Mouse (Mus musculus) gastrocnemius, adult 8-10 months (tissue): ENCODE data around the gene Ythdf1. TPM values are rescaled to one million over a fixed set of nuclear protein-coding genes. Genes with fewer than 3 reads are reported as not detected.

Experiments used
- DNase-seq, 2 experiments: peaks; one replicate each; pipeline ENCODE4 v3.0.0; 2022; ENCODE audit warnings: low spot score in 2 of 2
- total RNA-seq, 4 experiments: library from RNA; stranded (reverse); gene quantifications; 2 replicates each; pipeline ENCODE4 v1.2.4; 2022

Gene Ythdf1
- 10 to 100 TPM; 35.2 to 43.3 (median 38.5) TPM for total RNA-seq

DNA sequence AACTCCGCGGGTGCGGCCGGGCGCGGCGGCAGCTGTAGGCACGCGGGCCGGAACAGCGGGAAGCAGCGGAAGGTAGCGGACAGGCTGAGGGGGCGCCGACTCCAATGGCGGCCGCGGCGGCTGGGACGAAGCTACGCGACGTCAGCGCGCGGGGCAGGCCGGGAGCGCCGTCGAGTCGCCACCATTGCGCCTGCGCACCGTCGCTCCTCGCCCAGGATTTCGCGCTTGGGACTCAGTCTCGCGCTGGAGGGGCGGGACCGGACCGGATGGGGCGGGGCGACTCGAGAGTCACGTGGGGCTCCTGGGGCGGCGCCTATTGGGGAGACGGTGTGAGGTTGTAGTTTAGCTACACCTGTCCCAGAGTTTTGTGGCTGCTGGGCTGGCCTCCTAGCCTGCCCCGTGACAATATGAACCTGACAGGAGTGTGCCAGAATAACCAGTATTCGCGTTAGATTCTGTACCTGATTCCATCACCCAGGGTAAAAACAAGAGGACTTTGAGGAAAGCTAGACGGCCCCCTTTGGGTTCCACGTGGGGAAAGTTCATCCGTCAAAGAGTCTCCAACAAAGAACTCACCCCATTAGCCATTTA, at the start of gene Ythdf1:
Gene Ythdf1, minus strand, starts transcription at position 140 of the 591 bp plus-strand sequence.
- DNase-seq = peak; percentile 95 to 97

GRCm38 (mm10) chr2:180967010-180967763, 46.4 kb upstream of the Ythdf1 start, which contains the start of gene Arfgap1:
Arfgap1 (plus strand) TSS chr2:180967225.
- DNase-seq = peak; percentile 78 to 85

GRCm38 (mm10) chr2:180966092-180966882, 45.5 kb upstream of the Ythdf1 start:
- DNase-seq = no peak

DNA sequence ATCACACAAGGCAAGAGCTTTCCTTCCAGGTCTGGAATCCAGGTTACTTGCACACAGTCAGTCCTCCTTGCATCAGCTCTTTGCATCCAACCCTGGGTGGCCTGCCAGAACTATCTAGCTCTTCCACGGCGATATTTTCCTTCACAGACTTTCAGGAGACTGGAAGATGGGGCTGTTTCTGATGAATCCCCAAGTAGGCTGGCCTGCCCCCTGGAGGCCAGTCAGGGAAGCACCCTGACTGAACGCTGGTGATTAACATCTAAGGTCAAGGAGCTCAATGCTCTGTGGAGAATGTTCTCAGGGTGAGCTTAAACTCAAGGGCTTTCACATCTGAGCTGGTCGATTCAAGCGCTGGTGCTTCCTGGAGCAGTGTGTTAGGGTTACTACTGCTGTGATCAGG, 43.2 kb upstream of the Ythdf1 start:
- DNase-seq = peak; percentile 47 to 58

- DNase-seq = no peak
Observed at GRCm38 (mm10) chr2:180962616-180963308, 42.0 kb upstream of the Ythdf1 start.

DNA sequence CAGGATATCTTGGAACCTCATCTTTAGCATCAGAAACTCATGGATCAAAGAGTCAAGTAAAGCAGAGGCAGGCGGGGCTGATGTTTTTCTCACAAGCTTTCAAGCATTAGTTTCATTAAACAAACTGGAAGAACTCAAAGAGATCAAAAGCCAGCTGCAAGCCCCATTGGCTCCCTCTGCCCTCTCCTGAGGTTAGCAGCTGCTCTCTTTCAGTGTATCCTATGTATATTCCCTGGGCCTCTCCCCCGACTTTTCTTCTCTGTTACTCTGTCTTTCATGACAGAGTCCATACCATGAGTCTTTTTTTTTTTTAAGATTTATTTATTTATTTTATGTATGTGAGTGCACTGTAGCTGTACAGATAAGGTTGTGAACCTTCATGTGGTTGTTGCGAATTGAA, 39.4 kb upstream of the Ythdf1 start:
- DNase-seq = no peak

GRCm38 (mm10) chr2:180959605-180960004, 38.9 kb upstream of the Ythdf1 start:
- DNase-seq = no peak

GRCm38 (mm10) chr2:180954061-180955047, 33.6 kb upstream of the Ythdf1 start, which contains the start of gene Nkain4:
Nkain4 (minus strand) TSS chr2:180954699.
- DNase-seq = no peak

- DNase-seq = no peak
Observed at GRCm38 (mm10) chr2:180953638-180954037, 32.9 kb upstream of the Ythdf1 start.

GRCm38 (mm10) chr2:180952731-180953171, 32.0 kb upstream of the Ythdf1 start:
- no peak for DNase-seq

GRCm38 (mm10) chr2:180949947-180950346, 29.2 kb upstream of the Ythdf1 start:
- no peak for DNase-seq

DNA sequence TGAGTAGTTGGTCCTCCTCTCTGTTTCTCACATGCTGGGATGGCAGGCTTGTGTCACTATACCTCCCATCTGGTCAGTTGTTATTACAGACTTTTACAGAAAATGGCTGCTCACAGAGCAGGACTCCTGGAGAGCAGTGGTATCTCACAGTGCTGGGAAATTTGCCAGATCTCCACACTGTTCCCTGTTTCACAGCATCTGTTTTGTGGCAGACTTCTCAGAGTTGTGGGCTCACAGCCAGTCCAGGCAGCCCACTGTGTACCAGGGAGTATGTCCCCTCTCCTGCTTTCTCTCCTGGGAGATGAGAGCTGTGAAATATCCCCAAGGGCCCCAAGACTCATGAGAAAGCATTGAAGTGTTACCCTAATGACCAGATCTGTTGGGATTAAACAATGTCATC, 21.1 kb upstream of the Ythdf1 start:
- no peak for DNase-seq

DNA sequence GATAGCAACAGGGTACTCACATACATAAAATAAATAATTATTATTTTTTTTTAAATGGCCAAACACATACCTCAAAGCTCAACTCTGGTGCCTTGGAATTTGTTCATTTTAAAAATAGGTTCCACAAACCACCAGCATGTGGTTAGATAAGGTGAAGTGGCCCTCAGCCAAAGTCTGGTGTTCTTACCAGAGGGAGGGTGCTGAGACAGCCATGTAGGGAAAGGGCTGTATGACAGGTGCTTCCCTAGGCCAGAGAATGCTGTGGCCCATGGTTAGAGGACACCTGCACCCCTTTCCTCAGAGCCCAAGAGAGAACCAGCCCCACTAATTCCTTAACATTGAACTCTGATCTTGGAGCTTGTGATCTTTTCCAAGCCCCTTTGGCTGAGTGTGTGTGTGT, 19.4 kb upstream of the Ythdf1 start:
- DNase-seq = no peak

GRCm38 (mm10) chr2:180932418-180932817, 11.7 kb upstream of the Ythdf1 start:
- DNase-seq = no peak

- DNase-seq = no peak
Observed at GRCm38 (mm10) chr2:180928723-180929122, 8.0 kb upstream of the Ythdf1 start, which contains the start of gene Birc7. Birc7 (plus strand) TSS chr2:180929023.

DNA sequence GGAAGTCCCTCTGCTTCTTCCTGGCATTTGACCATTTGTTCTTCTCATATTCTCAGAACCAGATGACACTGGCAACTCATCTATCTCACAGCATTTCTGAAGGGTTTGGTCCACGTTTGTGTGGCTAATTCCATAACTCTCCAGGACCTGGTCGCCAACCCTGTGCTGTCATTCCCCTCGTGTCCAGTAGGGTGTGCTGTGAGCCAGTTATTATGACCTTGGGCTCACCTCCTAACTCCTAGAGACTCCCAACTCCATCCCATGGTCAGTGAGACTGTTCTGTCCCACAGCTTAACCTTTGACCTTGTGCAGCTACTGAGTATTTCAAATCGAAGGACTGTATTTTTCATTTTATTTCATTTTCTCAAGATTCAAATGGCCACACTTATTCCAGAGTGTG, 4.4 kb upstream of the Ythdf1 start:
- DNase-seq = peak; percentile 52 to 56

DNA sequence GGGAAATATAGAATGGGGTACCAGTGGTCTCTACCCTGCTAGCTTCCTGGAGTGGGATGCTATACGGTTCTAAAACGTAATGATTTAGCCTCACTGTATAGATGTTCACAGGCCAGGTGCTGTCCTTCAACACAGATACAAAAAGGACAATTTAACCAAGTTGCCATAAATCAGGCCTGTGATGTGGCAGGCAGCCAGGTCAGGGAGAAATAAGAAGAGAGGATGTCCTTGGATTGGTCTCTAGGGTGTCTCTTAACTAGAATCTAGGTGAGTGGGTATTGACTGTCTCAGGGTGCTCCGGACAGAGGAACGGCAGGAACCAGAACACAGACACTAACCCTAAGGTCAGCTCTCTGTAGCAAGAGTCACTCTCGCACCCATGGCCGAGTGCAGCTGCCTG, 2.0 kb upstream of the Ythdf1 start:
- no peak for DNase-seq

GRCm38 (mm10) chr2:180919913-180920809, 588 bp downstream of the Ythdf1 start:
- peak in 1 of 2 experiments; percentile 10 for DNase-seq

GRCm38 (mm10) chr2:180915886-180916433, 4.8 kb downstream of the Ythdf1 start:
- DNase-seq = no peak
